Mouse (Mus musculus): ENCODE data around the gene Fmnl2. TPM values are rescaled to one million over a fixed set of nuclear protein-coding genes. Genes with fewer than 3 reads are reported as not detected.

The Fmnl2 gene
- polyA plus RNA-seq, 1 experiment from 2014 or later: 1.9 TPM

DNA sequence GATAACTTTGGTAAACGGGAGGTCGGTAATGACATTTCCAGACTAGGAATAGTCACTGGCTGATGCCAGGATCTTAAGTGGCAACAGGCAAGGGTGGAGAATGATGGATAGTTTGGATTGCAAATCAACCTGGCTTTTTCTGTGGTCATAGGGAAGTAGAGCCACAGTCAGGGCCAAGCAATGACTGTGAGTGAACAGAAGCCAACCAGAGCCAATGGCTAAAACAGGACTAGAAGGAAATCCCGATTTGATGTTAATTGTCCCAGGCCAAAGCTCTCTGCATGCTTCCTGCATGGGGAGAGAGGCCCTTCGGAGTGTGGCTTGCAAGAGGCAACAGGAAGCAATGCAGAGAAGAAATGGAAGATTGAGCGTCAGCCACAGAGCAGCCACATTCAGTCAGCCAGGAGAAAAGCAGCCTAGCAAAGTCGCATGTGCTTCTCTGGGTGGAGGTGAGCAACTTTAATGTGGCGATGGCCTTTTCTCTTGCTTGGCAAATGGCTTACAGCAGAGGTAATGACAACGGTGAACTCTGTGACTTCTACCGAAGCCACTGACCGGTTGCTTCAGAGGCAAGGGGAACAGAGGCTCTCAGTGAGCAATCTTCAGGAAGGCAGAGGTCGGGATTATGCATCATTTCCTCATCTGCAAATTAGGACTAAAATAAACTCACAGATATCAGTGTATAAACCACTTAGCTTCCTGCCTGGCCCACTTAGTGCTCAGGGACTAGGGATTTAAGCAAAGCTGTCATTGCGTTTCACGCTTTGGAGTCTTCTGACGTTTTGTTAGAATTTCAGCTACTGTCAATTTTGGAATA, 12.5 kb upstream of the Fmnl2 start:
- no peaks in the 10 kb centered on the region for H3K27me3 ChIP-seq (replicated peaks; ENCODE audit: control insufficient read depth, insufficient read depth, low read length)
- H3K9me3 ChIP-seq (ENCODE audit: control insufficient read depth): no peaks in the 10 kb centered on the region
- no peak overlapping the region for H3K4me3 ChIP-seq (ENCODE audit: low read depth, low read length)
- ATAC-seq: no peak
- H3K9ac ChIP-seq (ENCODE audit: low read depth, low read length): no peak overlapping the region
- no peaks in the 10 kb centered on the region for H3K36me3 ChIP-seq (ENCODE audit: control insufficient read depth, insufficient read depth)
- no peaks in the 10 kb centered on the region for H3K4me1 ChIP-seq (replicated peaks; ENCODE audit: control insufficient read depth, insufficient read depth, low read length)
- no peak for TF ChIP-seq CTCF (IDR thresholded peaks at IDR 0.05; ENCODE audit: low read depth)
- H3K27ac ChIP-seq (ENCODE audit: low read depth, low read length): no peak overlapping the region
- WGBS: 66% methylated on average over 14 of the region's 14 CpGs
- no peak overlapping the region for H3K4me2 ChIP-seq (replicated peaks; ENCODE audit: low read depth)

DNA sequence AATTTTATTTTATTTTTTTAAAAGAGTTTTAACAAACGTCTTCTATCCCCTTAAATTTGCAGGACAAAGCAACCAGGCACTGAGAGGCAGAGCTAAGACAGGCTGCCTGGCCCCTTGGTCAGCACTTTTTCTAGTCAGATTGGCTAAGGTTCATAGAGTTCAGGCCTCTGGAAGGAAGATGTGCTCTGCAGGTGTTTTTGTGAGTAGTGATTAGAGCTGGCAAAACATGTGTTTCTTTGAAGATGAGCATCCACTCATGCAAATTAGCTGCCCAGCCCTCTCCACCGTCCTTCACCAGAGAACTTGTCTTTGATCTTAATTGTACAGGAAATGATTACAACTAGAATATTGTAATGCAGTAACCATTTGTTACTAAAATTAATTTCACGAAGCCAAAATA, 11.2 kb upstream of the Fmnl2 start:
- Histone ChIP-seq H3K27ac (ENCODE audit: low read depth, low read length) (no peak overlapping the region), H3K4me3 (ENCODE audit: low read depth, low read length) (no peak overlapping the region), H3K4me1 (replicated peaks; ENCODE audit: control insufficient read depth, insufficient read depth, low read length) (no peaks in the 10 kb centered on the region), H3K9ac (ENCODE audit: low read depth, low read length) (no peak overlapping the region), H3K9me3 (ENCODE audit: control insufficient read depth) (no peaks in the 10 kb centered on the region), H3K4me2 (replicated peaks; ENCODE audit: low read depth) (no peak overlapping the region), H3K36me3 (ENCODE audit: control insufficient read depth, insufficient read depth) (no peaks in the 10 kb centered on the region), H3K27me3 (replicated peaks; ENCODE audit: control insufficient read depth, insufficient read depth, low read length) (no peaks in the 10 kb centered on the region)
- no peak for TF ChIP-seq CTCF (IDR thresholded peaks at IDR 0.05; ENCODE audit: low read depth)
- no peak for ATAC-seq
- 63% methylated on average over 3 of the region's 3 CpGs for WGBS

DNA sequence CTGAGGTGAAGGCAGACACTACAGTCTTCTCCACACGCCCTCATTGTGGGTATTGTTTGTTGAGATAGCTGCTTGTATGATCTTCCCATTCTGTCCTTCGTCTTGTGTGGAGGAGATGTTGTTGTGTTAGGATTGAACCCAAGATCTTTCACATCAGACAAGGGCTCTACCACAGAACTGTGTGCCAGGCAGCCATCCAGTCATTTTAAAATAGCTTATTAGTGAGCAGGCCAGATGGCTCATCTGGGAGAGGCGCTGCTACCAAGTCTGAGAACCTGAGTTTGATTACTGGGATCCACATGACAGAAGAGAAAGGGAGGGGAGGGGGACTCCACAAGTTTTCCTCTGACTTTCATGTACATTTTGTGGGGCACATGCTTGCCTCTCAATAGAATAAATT, 8.6 kb upstream of the Fmnl2 start:
- TF ChIP-seq CTCF (IDR thresholded peaks at IDR 0.05; ENCODE audit: low read depth): no peak
- no peaks in the 10 kb centered on the region for H3K4me1 ChIP-seq (replicated peaks; ENCODE audit: control insufficient read depth, insufficient read depth, low read length)
- no peak for ATAC-seq
- H3K27ac ChIP-seq (ENCODE audit: low read depth, low read length): no peak overlapping the region
- WGBS: 71% methylated on average over 3 of the region's 3 CpGs
- no peak overlapping the region for H3K4me3 ChIP-seq (ENCODE audit: low read depth, low read length)
- H3K27me3 ChIP-seq (replicated peaks; ENCODE audit: control insufficient read depth, insufficient read depth, low read length): no peaks in the 10 kb centered on the region
- H3K9me3 ChIP-seq (ENCODE audit: control insufficient read depth): no peaks in the 10 kb centered on the region
- H3K36me3 ChIP-seq (ENCODE audit: control insufficient read depth, insufficient read depth): no peaks in the 10 kb centered on the region
- no peak overlapping the region for H3K4me2 ChIP-seq (replicated peaks; ENCODE audit: low read depth)
- H3K9ac ChIP-seq (ENCODE audit: low read depth, low read length): no peak overlapping the region

DNA sequence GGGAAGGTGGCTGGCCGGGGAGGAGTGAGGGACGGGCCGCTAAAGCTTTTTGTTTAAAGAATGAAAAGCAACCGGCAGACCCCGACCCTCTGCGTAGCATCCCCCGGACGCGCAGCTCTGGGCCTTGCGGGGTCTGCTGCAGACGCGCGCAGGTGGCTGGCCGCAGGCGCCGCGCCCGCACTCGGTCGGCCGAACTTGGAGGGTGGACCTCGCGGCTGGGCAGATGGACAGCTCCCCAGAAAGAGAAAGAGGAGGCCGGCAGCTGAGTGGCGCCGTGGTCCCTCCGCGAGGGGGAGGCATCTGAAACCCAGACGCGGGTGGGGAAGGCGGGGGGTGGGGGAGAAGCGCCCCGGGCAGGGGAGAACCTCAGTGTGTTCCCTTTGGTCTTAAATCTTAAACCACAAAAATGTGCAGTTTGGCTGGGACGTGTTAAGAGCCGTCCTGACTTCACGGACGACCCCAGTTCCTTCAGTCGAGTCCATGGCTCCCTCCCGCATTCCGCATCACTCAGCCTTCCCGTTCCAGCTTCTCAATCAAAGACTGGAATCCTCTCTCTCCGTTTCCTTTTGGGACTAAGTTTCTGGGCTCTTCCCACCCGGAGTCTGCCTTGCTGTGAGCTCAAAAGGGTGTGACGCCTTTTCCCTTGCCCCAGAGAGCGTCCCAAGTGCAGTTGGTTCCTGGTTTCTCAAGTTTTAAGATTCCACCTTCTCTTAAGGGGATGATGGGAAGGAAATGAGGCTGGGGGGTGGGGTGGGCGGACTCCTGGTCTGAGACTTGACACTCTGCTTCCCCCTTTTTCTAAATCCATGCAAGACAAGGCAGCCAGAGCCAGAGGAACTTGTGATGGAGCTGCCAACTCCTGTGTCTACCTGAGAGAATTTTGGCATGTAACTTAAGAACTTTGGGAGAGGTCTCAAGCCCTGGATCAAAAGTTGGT, 1.1 kb downstream of the Fmnl2 start:
- Histone ChIP-seq H3K36me3 (ENCODE audit: control insufficient read depth, insufficient read depth) (no peaks in the 10 kb centered on the region), H3K9me3 (ENCODE audit: control insufficient read depth) (no peaks in the 10 kb centered on the region), H3K4me2 (replicated peaks; ENCODE audit: low read depth) (peak overlapping the region; percentile 95), H3K9ac (ENCODE audit: low read depth, low read length) (peak overlapping the region; percentile 62; the same call in 1 of the 2 replicates), H3K27me3 (replicated peaks; ENCODE audit: control insufficient read depth, insufficient read depth, low read length) (peaks cover 8% of the 10 kb centered on the region), H3K4me3 (ENCODE audit: low read depth, low read length) (peak overlapping the region; percentile 86), H3K4me1 (replicated peaks; ENCODE audit: control insufficient read depth, insufficient read depth, low read length) (0 out of 2 replicates have a peak, but pooled peaks cover 4% of the 10 kb centered on the region), H3K27ac (ENCODE audit: low read depth, low read length) (no peak overlapping the region)
- TF ChIP-seq CTCF (IDR thresholded peaks at IDR 0.05; ENCODE audit: low read depth): no peak
- 3% methylated on average over 42 of the region's 46 CpGs for WGBS
- ATAC-seq: no peak

DNA sequence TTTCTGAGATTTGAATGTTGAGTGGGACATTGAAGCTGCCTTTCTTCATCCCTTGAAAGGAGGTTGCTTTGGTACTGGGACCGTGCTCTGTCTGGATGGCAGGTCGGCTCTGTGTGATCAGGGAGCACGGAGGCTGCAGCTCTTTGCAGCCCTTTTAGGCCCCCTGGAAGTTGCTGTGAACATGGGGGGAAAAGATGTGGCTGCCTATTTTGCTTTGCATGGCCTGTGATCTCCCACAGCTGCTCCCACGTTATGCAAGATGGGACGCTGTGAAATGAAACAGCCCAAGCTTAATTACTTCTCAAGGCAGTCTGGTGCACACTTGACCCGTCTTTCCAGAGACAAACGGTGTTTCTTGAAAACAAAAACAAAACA, 1.8 kb downstream of the Fmnl2 start:
- no peaks in the 10 kb centered on the region for H3K36me3 ChIP-seq (ENCODE audit: control insufficient read depth, insufficient read depth)
- no peak overlapping the region for H3K27ac ChIP-seq (ENCODE audit: low read depth, low read length)
- peaks cover 8% of the 10 kb centered on the region for H3K27me3 ChIP-seq (replicated peaks; ENCODE audit: control insufficient read depth, insufficient read depth, low read length)
- H3K9me3 ChIP-seq (ENCODE audit: control insufficient read depth): no peaks in the 10 kb centered on the region
- no peak for ATAC-seq
- H3K4me3 ChIP-seq (ENCODE audit: low read depth, low read length): peak overlapping the region; percentile 86
- H3K4me2 ChIP-seq (replicated peaks; ENCODE audit: low read depth): peak overlapping the region; percentile 95
- 40% methylated on average over 7 of the region's 7 CpGs for WGBS
- H3K9ac ChIP-seq (ENCODE audit: low read depth, low read length): peak overlapping the region; percentile 62; the same call in 1 of the 2 replicates
- H3K4me1 ChIP-seq (replicated peaks; ENCODE audit: control insufficient read depth, insufficient read depth, low read length): 0 out of 2 replicates have a peak, but pooled peaks cover 4% of the 10 kb centered on the region
- TF ChIP-seq CTCF (IDR thresholded peaks at IDR 0.05; ENCODE audit: low read depth): no peak
